Mouse (Mus musculus) E14TG2a.4 (cell line): ENCODE data around the gene Ypel2.

ENCODE experiments used
- CTCF ChIP-seq: conservative IDR thresholded peaks from 2 replicates; pipeline ENCODE4 v1.5.1; 2014; ENCODE audit warnings: low read length
- NANOG ChIP-seq: IDR thresholded peaks from 2 replicates; pipeline ENCODE4 v1.6.1; 2014; ENCODE audit warnings: borderline replicate concordance, low read length, mixed read lengths
- POU5F1 ChIP-seq: IDR thresholded peaks from 2 replicates; pipeline ENCODE4 v1.6.1; 2014; ENCODE audit warnings: low read length, borderline replicate concordance

- TF ChIP-seq CTCF: no peak
- TF ChIP-seq POU5F1: no peak
- TF ChIP-seq NANOG: no peak
Observed at GRCm38 (mm10) chr11:86983056-86983455, 10.5 kb downstream of the Ypel2 start.
